8 mouse cellular contexts compared by ENCODE assay signal in the genomic region with DNA sequence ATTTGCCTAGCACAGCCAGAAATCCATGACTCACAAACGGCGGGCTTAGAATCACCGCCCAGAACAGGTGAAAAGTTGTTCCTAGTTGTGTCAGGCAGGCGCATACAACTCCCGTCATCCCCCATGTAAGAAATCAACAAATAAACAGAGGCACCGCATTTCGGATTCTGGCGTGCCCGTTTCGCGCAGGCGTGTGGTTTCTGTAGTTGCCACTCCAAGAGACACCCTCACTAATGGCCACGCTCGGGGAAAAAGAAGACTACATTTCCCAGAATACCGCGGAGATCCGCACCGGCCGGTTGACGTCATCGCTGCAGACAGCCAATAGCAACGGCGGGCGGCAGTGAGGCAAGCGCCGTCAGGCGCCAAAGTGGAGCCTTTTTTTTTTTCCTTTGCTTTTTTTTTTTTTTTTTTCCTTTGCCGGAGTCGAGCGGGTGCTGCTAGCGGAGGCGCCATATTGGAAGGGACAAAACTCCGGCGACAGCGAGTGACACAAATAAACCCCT. TPM values are rescaled to one million over a fixed set of nuclear protein-coding genes. Genes with fewer than 3 reads are reported as not detected.
DNase-seq lines count a peak whose midpoint lies in the region; ATAC-seq and TF ChIP-seq lines count a peak whose summit lies in the region.

A gene (plus strand): TSS at position 346 of the 506 bp plus-strand sequence.

- H3K27ac ChIP-seq in MEL (ENCODE audit: control insufficient read depth, low read depth, low read length) = peak within 1 kb of the TSS; percentile 91
- peak within 1 kb of the TSS; percentile 90 for H3K27ac ChIP-seq in cerebellum, adult 2 months (ENCODE audit: insufficient read depth, low read length)
- peak within 1 kb of the TSS; percentile 100 for H3K27ac ChIP-seq in forebrain, postnatal 0 days (ENCODE audit: low read depth, low read length)
- H3K27ac ChIP-seq in lung, embryonic 15.5 days = peak within 1 kb of the TSS; percentile 99

- H3K9ac ChIP-seq in MEL (ENCODE audit: control insufficient read depth, low read depth, low read length, poor library complexity, severe bottlenecking) = peak within 1 kb of the TSS; percentile 95
- peak within 1 kb of the TSS; percentile 79 for H3K9ac ChIP-seq in forebrain, postnatal 0 days
- peak within 1 kb of the TSS; percentile 84 for H3K9ac ChIP-seq in lung, embryonic 15.5 days

- peak; percentile 98 for DNase-seq in MEL (ENCODE audit: low read depth, low spot score)
- DNase-seq in cerebellum, adult 2 months = peak; percentile 98 to 100
- peak; percentile 99 for DNase-seq in forebrain, postnatal 0 days
- DNase-seq in heart, postnatal 4 days = peak; percentile 98
- DNase-seq in layer of hippocampus, adult 8-10 months (ENCODE audit: low spot score in 2 of 2) = peak; percentile 100
- peak; percentile 99 for DNase-seq in ovary, adult 18-20 months (ENCODE audit: low spot score)
- peak; percentile 99 for DNase-seq in thymus, postnatal 0 days (ENCODE audit: low spot score)

- H3K36me3 ChIP-seq in MEL (ENCODE audit: control insufficient read depth in 1 of 2, insufficient read depth in 2 of 2, low read length in 2 of 2) = peaks cover 0 to 6% of the 10 kb centered on the region in 2 experiments; a peak in 2 of 4 replicates
- H3K36me3 ChIP-seq in forebrain, postnatal 0 days (ENCODE audit: insufficient read depth) = peaks cover 4% of the 10 kb centered on the region
- H3K36me3 ChIP-seq in lung, embryonic 15.5 days = peaks cover 7% of the 10 kb centered on the region

- WGBS in cerebellum, adult 2 months = under 1% methylated on average over 35 of the region's 35 CpGs
- under 1% methylated on average over 35 of the region's 35 CpGs for WGBS in forebrain, postnatal 0 days
- under 1% methylated on average over 35 of the region's 35 CpGs for WGBS in lung, embryonic 15.5 days

- H3K4me3 ChIP-seq in MEL (ENCODE audit: control insufficient read depth in 1 of 2, insufficient read depth in 1 of 2, low read depth in 2 of 2, low read length in 2 of 2) = peak within 1 kb of the TSS; percentile 80 to 89
- peak within 1 kb of the TSS; percentile 87 for H3K4me3 ChIP-seq in cerebellum, adult 2 months (replicated peaks; ENCODE audit: insufficient read depth, low read depth, low read length)
- peak within 1 kb of the TSS; percentile 77 for H3K4me3 ChIP-seq in forebrain, postnatal 0 days (ENCODE audit: low read depth, low read length)
- peak within 1 kb of the TSS; percentile 73 for H3K4me3 ChIP-seq in lung, embryonic 15.5 days

- H3K9me3 ChIP-seq in MEL (replicated peaks; ENCODE audit: insufficient read depth, low read length) = no peaks in the 10 kb centered on the region
- H3K9me3 ChIP-seq in forebrain, postnatal 0 days (ENCODE audit: low read length) = no peaks in the 10 kb centered on the region
- no peaks in the 10 kb centered on the region for H3K9me3 ChIP-seq in lung, embryonic 15.5 days

- peak in 1 of 2 experiments; percentile 63; a peak in 2 of 4 replicates for TF ChIP-seq POLR2A in MEL (IDR thresholded peaks at IDR 0.05; ENCODE audit: control insufficient read depth in 1 of 2, insufficient read depth in 1 of 2, low read depth in 1 of 2, low read length in 2 of 2, poor library complexity in 1 of 2)
- no peak for TF ChIP-seq POLR2A in cerebellum, adult 2 months (IDR thresholded peaks at IDR 0.05; ENCODE audit: borderline replicate concordance, insufficient read depth, low read length)

- H3K4me1 ChIP-seq in MEL (ENCODE audit: control insufficient read depth in 1 of 2, insufficient read depth in 2 of 2, low read length in 2 of 2) = peaks cover 0 to 6% of the 10 kb centered on the region in 2 experiments; a peak in 1 of 4 replicates
- H3K4me1 ChIP-seq in cerebellum, adult 2 months (ENCODE audit: control insufficient read depth, insufficient read depth, low read length) = no peaks in the 10 kb centered on the region
- H3K4me1 ChIP-seq in forebrain, postnatal 0 days (ENCODE audit: insufficient read depth) = peaks cover 5% of the 10 kb centered on the region
- peaks cover 8% of the 10 kb centered on the region for H3K4me1 ChIP-seq in lung, embryonic 15.5 days

- 0 out of 4 replicates have a peak, but pooled peaks of 1 of the 2 experiments have one; percentile 14 for TF ChIP-seq EP300 in MEL (IDR thresholded peaks at IDR 0.05; ENCODE audit: low read depth in 1 of 2, low read length in 2 of 2)

- no peak for TF ChIP-seq CTCF in MEL (IDR thresholded peaks at IDR 0.05 in 2 of 3, conservative IDR thresholded peaks at IDR 0.05 in 1 of 3; ENCODE audit: control insufficient read depth in 1 of 3, insufficient read depth in 1 of 3, low read depth in 2 of 3, low read length in 3 of 3, poor library complexity in 1 of 3, severe bottlenecking in 1 of 3)
- no peak for TF ChIP-seq CTCF in cerebellum, adult 2 months (IDR thresholded peaks at IDR 0.05; ENCODE audit: borderline replicate concordance, insufficient read depth, low read depth, low read length)
- no peak for TF ChIP-seq CTCF in forebrain, postnatal 0 days (IDR thresholded peaks at IDR 0.05; ENCODE audit: low read depth)

- no peak for TF ChIP-seq RAD21 in MEL (IDR thresholded peaks at IDR 0.05; ENCODE audit: low read depth, low read length)

- peak within 1 kb of the TSS; percentile 66 for H3K4me2 ChIP-seq in forebrain, postnatal 0 days (ENCODE audit: low read depth)
- peak within 1 kb of the TSS; percentile 64 for H3K4me2 ChIP-seq in lung, embryonic 15.5 days

- peaks cover 5% of the 10 kb centered on the region for H3K79me2 ChIP-seq in MEL (ENCODE audit: control insufficient read depth, insufficient read depth, low read length, poor library complexity)

- H3K27me3 ChIP-seq in MEL (ENCODE audit: control insufficient read depth in 1 of 2, insufficient read depth in 2 of 2, low read length in 2 of 2) = peaks cover 0 to 1% of the 10 kb centered on the region in 2 experiments; a peak in 1 of 4 replicates
- H3K27me3 ChIP-seq in cerebellum, adult 2 months (ENCODE audit: control insufficient read depth, insufficient read depth, low read length) = no peaks in the 10 kb centered on the region
- no peaks in the 10 kb centered on the region for H3K27me3 ChIP-seq in forebrain, postnatal 0 days (ENCODE audit: insufficient read depth, low read length)
- no peaks in the 10 kb centered on the region for H3K27me3 ChIP-seq in lung, embryonic 15.5 days

- ATAC-seq in forebrain, postnatal 0 days = peak; percentile 97
- peak; percentile 98 for ATAC-seq in lung, embryonic 15.5 days (ENCODE audit: borderline replicate concordance, extremely low read depth, low FRiP score, low TSS enrichment)

TF ChIP-seq in MEL, 35 proteins besides CTCF, POLR2A, EP300 and RAD21 (continues in another document):
- TF ChIP-seq E2F4 (IDR thresholded peaks at IDR 0.05; ENCODE audit: borderline replicate concordance, low read depth, low read length) (peak; percentile 69; the same call in 1 of the 2 replicates), MYC (IDR thresholded peaks at IDR 0.05; ENCODE audit: low read depth, low read length) (peak; percentile 55), MAX (IDR thresholded peaks at IDR 0.05; ENCODE audit: low read length) (peak; percentile 63), MYB (IDR thresholded peaks at IDR 0.05; ENCODE audit: low read depth, low read length) (no peak), NRF1 (IDR thresholded peaks at IDR 0.05; ENCODE audit: insufficient read depth, low read depth, low read length, poor library complexity, severe bottlenecking) (peak; percentile 69), ETS1 (IDR thresholded peaks at IDR 0.05; ENCODE audit: low read depth, low read length) (peak; percentile 65; the same call in 1 of the 2 replicates), HCFC1 (IDR thresholded peaks at IDR 0.05; ENCODE audit: low read depth, low read length) (peak; percentile 98), TBP (IDR thresholded peaks at IDR 0.05; ENCODE audit: low read depth, low read length) (peak; percentile 37; the same call in 1 of the 2 replicates), MXI1 (IDR thresholded peaks at IDR 0.05; ENCODE audit: low read depth, low read length) (peak; percentile 36; the same call in 1 of the 2 replicates), ZNF384 (IDR thresholded peaks at IDR 0.05; ENCODE audit: low read depth, low read length) (peak; percentile 99), NELFE (IDR thresholded peaks at IDR 0.05; ENCODE audit: low read depth, low read length) (peak; percentile 62), MAFK (IDR thresholded peaks at IDR 0.05; ENCODE audit: borderline replicate concordance, low read depth, low read length) (no peak), SIN3A (IDR thresholded peaks at IDR 0.05; ENCODE audit: low read length) (peak; percentile 69), ZKSCAN1 (IDR thresholded peaks at IDR 0.05; ENCODE audit: low read depth, low read length) (no peak; the same call in 1 of the 2 replicates), TCF12 (IDR thresholded peaks at IDR 0.05; ENCODE audit: low read depth, low read length) (no peak), RCOR1 (IDR thresholded peaks at IDR 0.05; ENCODE audit: low read depth, low read length) (no peak), ZC3H11A (IDR thresholded peaks at IDR 0.05; ENCODE audit: low read depth, low read length) (0 out of 2 replicates have a peak, but pooled peaks have one; percentile 25), ELF1 (IDR thresholded peaks at IDR 0.05; ENCODE audit: low read depth, low read length) (0 out of 2 replicates have a peak, but pooled peaks have one; percentile 59), JUND (IDR thresholded peaks at IDR 0.05; ENCODE audit: low read depth, low read length) (no peak), UBTF (IDR thresholded peaks at IDR 0.05; ENCODE audit: borderline replicate concordance, insufficient read depth, low read depth, low read length) (no peak), ZMIZ1 (IDR thresholded peaks at IDR 0.05; ENCODE audit: low read depth, low read length) (no peak), MAZ (IDR thresholded peaks at IDR 0.05; ENCODE audit: low read depth, low read length) (no peak; the same call in 1 of the 2 replicates), GATA1 (IDR thresholded peaks at IDR 0.05; ENCODE audit: low read depth, low read length) (no peak), SMC3 (IDR thresholded peaks at IDR 0.05; ENCODE audit: low read depth, low read length) (no peak)

RNA-seq across cellular contexts. Expression of the gene that starts here (rescaled TPM):
- 13.4 and 13.5 TPM in 2 replicates for total RNA-seq in MEL (2012; rRNA removed)
- polyA plus RNA-seq in MEL (2012; ENCODE audit: insufficient read depth in 1 of 2, insufficient read length in 2 of 2, low read depth in 1 of 2, low replicate concordance in 2 of 2, missing spikeins in 1 of 2) = 10 to 100 TPM in 1 of 2 experiments, not detected in 1; 16.5 TPM
- polyA plus RNA-seq in cerebellum, adult 2 months (2012; rRNA removed) = 19.3 and 21.1 TPM in 2 replicates
- total RNA-seq in forebrain, postnatal 0 days (2014; rRNA removed) = 18.2 and 25.7 TPM in 2 replicates
- polyA plus RNA-seq in forebrain, postnatal 0 days (2015; fragmentation: Nextera tagmentation; extraction: Ambion mirVana) = 42.0 and 43.5 TPM in 2 replicates
- total RNA-seq in heart, postnatal 4 days (2021) = 10 to 100 TPM; 17.4 to 18.3 TPM
- total RNA-seq in layer of hippocampus, adult 8-10 months (2022) = 10 to 100 TPM; 21.2 to 27.5 (median 26.0) TPM
- 49.6 and 56.6 TPM in 2 replicates for polyA plus RNA-seq in lung, embryonic 15.5 days (2015; fragmentation: Nextera tagmentation; extraction: Ambion mirVana)
- 76.4 and 81.0 TPM in 2 replicates for polyA plus RNA-seq in thymus, postnatal 0 days (2015; fragmentation: Nextera tagmentation; extraction: Ambion mirVana)

Comparison
In these comparisons a context has a peak if more than half of its experiments do, and no peak if none do; other contexts are left out.
1. Peak in every context shown above with its lines: DNase-seq, ATAC-seq, H3K4me3 ChIP-seq and H3K27ac ChIP-seq.